Mouse (Mus musculus): ENCODE measurements at regions not wholly inside any gene's neighbourhood (a gene's known extent, or its start where the extent isn't known, plus 50 kb on each side); places are given as distances from the start of the nearest gene placed in this dataset.

GRCm38 (mm10) chr9:87453261-87453660 is 197.9 kb upstream of the Cep162 start:
- no peak for DNase-seq (ENCODE audit: low read depth)

DNA sequence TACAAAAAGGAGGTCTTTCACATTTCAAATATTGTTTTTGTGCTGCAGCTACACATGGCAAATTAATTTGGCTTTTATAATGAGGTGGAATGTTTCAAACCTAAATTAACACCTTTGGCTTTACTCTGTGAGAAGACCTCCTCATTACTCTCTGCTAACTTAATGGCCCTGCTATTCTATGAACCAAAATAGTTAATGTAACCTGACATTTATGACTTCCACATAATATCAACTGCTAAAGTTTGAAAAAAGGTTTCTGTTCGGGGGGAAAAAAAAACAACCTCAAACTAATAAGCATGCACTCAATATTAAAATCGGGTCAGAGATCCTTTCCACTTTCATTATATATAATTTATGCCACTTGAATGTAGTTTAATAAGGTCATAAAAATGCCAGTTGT is 197.2 kb upstream of the Cep162 start:
- DNase-seq (ENCODE audit: low read depth): no peak

DNA sequence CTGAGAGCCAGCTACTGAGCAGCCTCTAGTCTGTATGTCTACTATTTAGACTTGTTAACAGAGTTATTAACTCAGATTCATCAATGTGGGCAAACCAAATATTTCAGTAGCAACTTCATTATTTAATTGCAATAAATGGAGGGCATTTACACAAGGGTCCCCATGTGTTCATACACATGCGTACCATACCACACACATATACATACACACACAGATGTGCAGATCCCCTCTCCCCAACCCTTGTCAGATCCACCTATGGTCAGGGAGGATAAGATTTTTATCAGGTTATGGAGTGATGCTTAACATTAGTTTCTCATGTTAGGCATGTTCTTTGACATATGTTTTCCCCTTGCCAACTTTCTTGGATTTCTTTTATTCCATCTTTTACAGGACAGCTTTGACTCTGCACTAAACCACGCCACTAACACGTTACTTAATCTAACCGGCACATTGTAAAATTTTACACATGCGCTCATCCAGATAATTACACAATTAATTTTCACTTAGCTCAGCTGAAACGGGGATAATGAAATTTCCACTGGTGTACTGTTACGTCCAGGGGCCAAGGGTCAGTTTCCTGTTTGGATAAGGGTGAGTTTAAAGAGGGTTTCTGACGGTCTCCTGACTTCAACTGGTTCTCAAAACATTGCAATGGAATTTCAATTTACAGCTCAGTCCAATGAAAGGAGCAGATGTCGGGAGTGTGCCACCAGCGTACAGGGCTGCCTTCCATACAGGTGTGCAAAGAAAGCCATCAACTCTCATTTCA is 188.3 kb upstream of the Cep162 start:
- DNase-seq (ENCODE audit: low read depth): no peak

DNA sequence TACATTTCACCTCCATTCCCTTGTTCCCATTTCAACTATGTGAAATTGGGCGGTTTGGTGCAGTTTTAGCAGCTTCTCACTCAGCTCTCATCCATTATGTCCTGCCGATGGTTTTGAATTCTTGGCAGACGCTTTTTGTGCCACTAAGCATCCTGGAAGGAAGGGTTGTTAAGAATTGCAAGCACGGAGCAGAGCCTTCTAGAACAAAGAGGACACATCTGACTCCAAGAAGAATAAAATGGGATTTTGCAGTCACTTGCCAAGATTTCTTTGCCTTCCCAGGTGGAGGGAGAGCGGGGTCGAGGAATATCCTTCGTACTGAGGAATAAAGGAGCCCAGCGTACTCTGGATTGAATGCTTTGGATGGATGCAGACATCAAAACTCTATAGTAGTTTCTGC is 176.7 kb upstream of the Cep162 start:
- no peak for DNase-seq (ENCODE audit: low read depth)

- DNase-seq (ENCODE audit: low read depth): no peak
Observed at GRCm38 (mm10) chr9:87431523-87431922, 176.2 kb upstream of the Cep162 start.

- DNase-seq (ENCODE audit: low read depth): peak; percentile 26
Observed at GRCm38 (mm10) chr9:87425201-87425600, 169.9 kb upstream of the Cep162 start.

DNA sequence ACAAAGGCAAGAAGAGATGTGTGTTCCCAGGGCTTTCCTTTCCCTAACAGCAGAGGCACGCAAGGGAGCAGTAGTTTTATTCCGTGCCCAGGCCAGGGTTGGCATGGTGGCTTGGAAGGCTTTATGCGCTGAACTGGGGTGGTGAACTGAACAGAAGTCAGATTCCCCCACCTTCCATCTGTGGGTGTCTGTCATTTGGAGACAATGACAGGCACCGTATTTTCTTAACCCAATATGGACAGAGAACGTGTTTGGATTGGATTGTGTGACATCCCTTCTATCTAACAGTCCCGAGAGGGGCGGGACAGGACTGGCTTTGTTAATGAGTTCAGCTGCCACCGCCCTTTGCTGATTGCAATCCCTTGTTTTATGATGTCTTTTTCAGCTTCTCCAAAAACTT is 165.8 kb upstream of the Cep162 start:
- DNase-seq (ENCODE audit: low read depth): no peak

GRCm38 (mm10) chr9:87419376-87419775 is 164.0 kb upstream of the Cep162 start:
- DNase-seq (ENCODE audit: low read depth): no peak

DNA sequence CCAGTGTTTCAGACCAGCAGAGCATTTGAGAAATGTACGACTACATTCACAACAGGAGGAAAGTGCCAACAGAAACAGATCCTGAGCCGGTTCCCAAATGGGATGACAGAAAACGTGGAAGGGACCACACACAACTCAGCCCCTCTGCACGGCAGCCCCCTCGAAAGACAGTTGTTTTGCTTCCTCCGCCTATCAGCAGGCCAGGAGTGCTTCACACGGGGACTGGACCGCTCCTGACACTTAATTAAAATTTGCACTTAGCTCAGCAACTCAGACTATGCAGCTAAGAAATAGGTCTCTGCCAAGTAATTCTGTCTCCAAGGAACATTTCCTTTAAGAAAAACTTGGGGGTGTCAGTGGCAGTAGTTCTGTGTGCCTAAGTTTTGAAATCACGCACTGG is 157.6 kb upstream of the Cep162 start:
- no peak for DNase-seq (ENCODE audit: low read depth)

- no peak for DNase-seq (ENCODE audit: low read depth)
Observed at GRCm38 (mm10) chr9:87411044-87411443, 155.7 kb upstream of the Cep162 start.

DNA sequence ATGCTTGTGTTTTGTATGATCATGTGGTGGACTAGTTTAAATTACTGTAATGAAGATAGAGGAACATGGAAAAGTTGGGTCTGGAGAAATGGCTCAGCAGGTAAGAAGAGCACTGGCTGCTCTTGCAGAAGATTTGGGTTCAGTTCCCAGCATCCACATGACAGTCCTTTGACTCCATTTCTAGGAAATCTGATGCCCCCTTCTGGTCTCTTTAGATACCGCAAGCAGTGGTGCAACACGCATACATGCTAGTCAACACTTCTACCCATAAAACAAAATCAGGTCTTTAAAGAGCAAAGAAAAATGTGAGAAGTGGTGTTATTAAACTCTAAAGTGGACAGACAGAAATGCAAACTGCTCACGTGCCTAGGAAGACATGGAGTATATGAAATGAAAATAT is 154.4 kb upstream of the Cep162 start:
- no peak for DNase-seq (ENCODE audit: low read depth)

- no peak for DNase-seq (ENCODE audit: low read depth)
Observed at GRCm38 (mm10) chr9:87408805-87409204, 153.5 kb upstream of the Cep162 start.

DNA sequence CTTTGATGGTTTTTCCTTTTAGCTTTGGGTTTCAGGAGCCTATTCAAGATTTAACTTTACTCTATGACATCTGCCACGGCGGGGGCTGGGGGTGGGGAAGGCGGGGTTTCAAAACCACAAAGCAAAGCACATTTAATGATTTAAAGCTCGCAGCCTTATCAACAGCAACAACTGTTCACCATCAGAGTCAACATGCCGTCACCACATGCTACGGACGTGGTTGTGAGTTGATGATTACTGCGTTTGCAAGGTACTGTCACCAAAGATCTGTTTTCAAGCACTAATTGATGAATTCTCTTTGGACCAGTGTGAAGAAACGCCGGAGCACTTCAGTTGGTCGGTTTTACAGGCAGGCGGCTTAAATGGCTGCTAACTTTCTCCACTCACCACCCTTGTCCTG is 151.1 kb upstream of the Cep162 start:
- no peak for DNase-seq (ENCODE audit: low read depth)

GRCm38 (mm10) chr9:87405115-87405720 is 149.9 kb upstream of the Cep162 start:
- no peak for DNase-seq (ENCODE audit: low read depth)

GRCm38 (mm10) chr9:87402010-87402409 is 146.7 kb upstream of the Cep162 start:
- no peak for DNase-seq (ENCODE audit: low read depth)

DNA sequence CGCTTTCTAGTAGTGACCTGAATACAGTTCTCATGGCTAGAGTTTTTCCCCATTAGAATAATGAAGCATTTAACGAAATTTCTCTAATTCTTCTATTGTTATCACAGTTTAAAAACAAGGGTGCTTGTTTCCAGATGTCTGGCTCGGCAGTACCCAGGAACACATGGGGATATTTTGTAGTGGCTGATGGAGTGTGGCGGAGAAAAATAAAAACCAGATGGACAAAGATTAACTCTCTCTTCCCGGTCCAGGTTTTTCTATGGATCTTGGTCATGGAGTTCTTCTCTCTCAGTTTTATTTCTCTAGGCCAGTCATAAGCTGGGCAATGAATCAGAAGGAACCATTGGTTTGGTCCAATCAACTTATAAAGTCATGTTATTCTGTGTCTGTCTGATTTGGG is 132.2 kb upstream of the Cep162 start:
- DNase-seq (ENCODE audit: low read depth): no peak

DNA sequence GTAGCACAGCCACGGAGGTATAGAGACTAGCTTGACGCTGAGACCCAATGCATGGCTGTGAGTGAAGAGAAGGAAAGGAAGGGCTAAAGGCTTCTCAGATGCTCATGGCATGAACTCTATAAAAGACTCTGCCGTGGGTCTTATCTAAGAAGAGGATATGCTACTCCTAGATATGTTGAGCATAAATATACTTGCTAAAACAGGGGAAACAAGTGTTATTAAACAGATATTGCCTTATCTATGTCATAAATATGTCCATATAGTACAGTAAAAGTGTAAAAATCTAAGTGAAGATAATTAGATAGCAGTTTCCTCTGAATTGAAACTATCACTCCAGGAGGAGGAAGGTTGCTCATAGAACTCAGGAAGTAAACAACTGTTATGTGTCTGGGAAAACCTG is 128.2 kb upstream of the Cep162 start:
- DNase-seq (ENCODE audit: low read depth): no peak

- DNase-seq (ENCODE audit: low read depth): no peak
Observed at GRCm38 (mm10) chr9:87377921-87378320, 122.6 kb upstream of the Cep162 start.

GRCm38 (mm10) chr9:87376731-87377310 is 121.5 kb upstream of the Cep162 start:
- no peak for DNase-seq (ENCODE audit: low read depth)

- no peak for DNase-seq (ENCODE audit: low read depth)
Observed at GRCm38 (mm10) chr9:87372251-87372905, 117.0 kb upstream of the Cep162 start.

GRCm38 (mm10) chr9:87369059-87369458 is 113.7 kb upstream of the Cep162 start:
- no peak for DNase-seq (ENCODE audit: low read depth)

- no peak for DNase-seq (ENCODE audit: low read depth)
Observed at GRCm38 (mm10) chr9:87347008-87347407, 91.7 kb upstream of the Cep162 start.

GRCm38 (mm10) chr9:87346278-87346882 is 91.0 kb upstream of the Cep162 start:
- DNase-seq (ENCODE audit: low read depth): no peak
